Mouse (Mus musculus) embryo, embryonic 11 days (tissue): ENCODE measurements at regions not wholly inside any gene's neighbourhood (a gene's known extent, or its start where the extent isn't known, plus 50 kb on each side); places are given as distances from the start of the nearest gene placed in this dataset.

Experiments
- DNase-seq: peaks from one replicate; pipeline ENCODE4 v3.0.0-alpha.2; 2015

DNA sequence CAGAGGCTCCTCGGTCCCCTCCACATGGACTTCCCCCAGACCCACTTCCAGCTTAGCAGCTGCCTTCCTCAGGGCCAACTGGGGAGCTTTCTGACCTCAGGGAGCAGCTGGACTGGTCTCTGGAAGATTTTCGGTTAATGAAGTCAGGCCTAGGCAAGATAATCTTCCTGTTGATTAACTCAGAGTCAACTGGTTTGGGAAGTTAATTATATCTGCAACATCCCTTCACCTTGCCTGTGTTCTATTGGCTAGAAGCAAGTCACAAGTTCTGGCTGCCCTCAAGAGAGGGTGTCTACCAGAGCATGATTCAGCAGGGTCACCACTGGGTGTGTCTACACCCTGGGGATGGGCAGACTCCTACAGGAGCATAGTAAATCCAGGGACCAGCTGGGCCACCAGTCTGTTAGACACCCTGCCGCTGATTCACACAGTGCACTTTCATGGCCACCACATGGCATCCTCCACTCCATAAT is 53.9 kb upstream of the Maml3 start:
- DNase-seq, result no peak

DNA sequence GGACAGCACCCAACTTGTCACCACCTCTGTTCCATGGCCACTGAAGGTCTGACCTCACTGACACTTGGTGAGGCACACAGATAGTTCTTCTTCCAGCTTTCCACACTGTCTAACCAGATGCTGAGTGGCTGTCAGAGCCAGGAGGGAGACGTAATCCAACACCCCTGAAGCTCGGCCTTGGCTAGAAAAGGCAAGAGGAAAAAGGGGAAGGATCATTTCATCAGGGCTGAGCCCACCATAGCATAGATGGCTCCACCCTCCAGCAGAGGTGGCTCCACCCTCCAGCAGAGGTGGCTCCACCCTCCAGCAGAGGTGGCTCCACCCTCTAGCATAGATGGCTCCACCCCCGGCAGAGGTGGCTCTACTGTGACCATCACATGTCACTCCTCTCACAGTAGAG is 56.8 kb upstream of the Maml3 start:
- no peak for DNase-seq

DNA sequence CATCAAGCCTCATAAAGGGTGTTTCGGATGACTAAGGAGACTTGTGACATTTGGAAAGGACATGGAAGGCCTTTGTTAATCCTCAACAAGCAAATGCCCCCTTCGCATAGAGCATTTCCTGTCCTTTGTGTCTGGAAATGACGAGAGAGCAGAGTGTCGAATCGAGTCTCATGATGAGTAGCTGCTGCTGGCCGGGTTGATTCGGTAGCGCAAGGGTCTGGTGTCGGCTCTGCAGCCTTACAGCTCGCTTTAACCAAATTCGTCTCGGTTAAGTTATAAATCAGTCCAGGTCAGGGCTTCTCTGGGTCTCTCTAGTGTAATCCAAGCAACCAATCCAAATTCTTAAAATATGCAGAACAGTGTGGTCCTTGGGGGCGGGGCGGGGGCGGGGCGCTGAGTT is 59.1 kb upstream of the Maml3 start:
- DNase-seq, result peak; percentile 44

DNA sequence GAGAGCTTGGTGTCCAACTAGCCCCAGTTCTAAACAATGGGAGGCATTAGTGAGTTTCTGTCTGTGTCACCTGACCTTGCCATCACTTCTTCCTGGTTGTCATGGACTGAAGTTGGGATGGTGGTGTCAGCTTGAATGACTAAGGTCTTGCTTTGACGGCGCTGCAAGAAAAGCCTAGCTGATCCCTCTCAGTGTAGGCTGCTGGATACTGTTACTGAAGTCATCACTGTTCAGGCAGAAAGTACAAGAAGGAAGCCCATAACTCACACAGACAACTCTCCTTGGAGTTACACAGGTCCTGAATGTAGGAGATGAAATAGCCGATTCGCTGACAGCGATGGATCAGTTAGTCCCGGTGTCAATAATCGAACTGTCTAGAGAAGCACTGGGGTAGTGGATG is 62.5 kb upstream of the Maml3 start:
- no peak for DNase-seq

DNA sequence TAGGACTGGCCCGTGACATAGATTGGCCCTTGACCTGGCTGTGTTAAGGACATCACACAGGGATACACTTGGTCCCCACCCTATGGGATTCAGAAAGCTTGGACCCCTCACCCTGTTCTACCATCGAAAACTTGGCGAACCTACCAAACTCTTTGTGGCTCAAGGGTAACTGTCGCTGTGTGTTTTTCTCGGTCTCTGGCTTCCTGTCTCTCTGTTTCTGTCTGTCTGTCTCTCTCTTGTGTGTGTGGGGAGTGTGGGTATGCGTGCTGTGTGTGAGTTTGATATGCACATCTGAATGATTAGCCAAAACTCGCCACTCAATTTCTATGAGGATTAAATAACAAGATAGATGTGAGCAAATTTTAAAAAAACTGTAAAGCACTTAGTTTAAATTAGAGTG is 66.0 kb upstream of the Maml3 start:
- DNase-seq, result no peak

DNA sequence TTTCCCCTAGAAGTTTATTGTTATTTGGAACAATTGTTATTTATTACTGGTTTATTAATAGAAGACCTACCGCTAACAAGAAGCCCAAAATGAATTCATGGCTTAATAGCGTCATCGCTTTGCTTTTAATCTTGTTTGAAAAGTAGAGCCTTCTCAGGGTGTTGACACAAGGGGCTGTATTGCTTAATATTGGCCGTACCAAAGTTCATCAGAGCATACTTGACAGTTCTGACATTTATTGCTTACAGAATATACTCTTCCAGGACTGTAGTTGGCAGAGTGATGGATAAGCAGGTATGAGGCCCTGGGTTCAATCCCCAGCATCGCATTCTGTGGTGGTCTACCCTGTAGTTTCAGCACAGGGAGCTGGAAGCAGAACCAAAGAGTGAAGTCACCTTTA is 66.4 kb upstream of the Maml3 start:
- no peak for DNase-seq

DNA sequence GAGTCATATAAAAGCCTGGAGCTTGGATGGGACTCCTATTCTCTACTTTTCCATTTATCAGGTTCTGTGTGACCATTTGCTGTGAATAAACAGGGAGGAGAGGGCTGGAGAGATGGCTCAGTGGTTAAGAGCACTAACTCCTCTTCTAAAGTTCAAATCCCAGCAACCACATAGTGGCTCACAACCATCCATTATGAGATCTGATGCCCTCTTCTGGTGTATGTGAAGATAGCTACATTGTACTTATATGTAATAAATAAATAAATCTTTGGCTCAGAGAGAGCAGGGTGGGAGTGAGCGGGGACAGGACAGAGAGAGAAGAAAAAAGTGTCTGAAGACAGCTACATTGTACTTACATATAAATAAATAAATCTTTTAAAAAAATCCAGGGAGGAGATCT is 68.6 kb upstream of the Maml3 start:
- no peak for DNase-seq

DNA sequence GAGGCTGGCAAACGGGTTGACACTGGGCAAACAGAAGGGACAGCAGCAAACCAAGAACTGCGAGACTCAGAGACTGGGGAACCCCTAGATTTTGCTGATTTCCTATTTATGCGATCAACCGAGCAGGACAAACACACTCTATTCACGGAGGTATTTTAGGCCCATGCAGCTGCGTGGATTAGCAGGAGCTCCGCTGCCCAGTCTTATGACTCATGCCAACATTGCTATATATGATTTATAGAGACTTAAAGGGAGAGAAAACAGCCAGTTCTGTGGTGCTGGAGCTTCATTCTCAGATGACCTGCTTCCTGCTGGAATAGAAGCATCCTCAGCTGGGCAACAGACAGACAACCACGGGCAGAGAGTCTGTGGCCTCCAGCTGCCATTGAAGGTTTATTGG is 71.2 kb upstream of the Maml3 start:
- DNase-seq, result no peak

DNA sequence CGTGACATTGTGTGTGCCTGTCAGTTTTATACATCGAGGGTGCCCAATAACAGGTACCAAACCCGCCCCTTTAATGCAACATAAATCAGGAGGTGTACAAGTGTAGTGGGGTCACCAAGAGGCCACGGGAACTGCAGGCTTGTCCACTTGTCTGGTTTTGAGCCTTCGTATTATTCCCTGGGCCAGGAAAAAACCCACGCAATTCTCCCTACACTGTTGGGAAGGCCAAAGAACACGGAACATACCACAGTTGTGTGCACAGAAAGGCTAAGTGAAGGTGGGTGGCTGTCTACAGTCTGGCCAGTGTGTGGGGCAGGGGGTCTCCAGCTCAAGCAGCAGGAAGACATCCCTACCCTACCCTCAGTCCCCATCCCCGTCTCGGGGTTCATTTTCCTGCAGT is 74.0 kb upstream of the Maml3 start:
- DNase-seq, result no peak

DNA sequence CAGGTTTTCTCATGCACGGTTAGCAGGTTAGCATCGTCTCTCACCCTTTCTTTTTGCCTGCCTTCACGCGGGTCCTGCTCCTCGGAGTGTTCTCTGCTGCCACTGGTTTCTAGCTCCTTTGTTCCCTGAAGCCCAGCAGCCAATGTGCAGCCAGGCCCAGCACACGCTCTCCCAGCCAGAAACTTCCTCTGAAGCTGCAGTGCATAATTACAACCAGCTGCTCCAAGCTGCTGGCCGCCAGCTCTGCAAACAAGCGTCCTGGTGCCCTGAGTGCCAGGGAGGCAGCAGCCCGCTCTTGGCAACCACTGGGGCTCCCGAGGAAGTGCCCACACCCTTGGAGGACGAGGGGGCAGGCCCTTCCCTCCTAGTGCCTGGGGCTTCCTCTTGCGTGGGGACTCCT is 74.8 kb upstream of the Maml3 start:
- DNase-seq, result peak; percentile 90

DNA sequence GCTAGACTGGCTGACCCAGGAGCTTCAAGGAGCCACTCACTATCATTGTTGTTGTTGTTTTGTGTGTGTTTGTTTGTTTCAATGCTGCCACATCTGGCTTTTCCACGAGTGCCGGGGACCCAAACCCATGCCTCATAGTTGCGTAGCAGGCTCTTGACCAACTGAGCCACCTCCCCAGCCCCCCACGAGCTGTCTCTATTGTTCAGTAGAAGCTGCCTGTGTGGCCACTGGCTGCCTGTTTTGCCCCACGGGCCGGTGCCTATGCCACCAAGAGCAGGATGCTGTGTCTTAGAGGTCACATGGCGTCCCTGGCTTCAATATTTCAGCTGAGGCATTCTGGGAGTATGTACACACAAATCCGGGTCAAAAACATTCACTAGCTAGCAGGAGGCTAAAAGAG is 75.4 kb upstream of the Maml3 start:
- DNase-seq, result peak; percentile 50

DNA sequence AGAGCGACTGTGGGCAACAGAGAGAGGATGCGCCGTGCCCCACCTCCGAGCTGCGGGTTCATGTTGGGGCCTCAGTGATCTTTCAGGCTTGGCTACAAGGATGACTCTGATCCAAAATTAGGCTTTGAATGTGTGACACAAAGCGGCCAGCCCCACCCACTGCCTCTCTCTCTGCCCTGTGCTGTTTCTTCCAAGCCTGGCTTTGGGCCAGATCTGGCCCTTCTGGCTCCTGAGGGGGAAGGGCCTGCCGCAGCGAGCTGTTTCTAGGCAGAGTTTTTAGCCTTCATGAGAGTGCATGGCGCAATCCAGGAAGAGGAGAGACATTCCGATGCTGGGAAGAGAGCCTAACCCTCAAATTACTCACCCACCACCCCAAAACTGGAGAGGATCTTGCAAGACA is 75.9 kb upstream of the Maml3 start:
- DNase-seq, result peak; percentile 79

DNA sequence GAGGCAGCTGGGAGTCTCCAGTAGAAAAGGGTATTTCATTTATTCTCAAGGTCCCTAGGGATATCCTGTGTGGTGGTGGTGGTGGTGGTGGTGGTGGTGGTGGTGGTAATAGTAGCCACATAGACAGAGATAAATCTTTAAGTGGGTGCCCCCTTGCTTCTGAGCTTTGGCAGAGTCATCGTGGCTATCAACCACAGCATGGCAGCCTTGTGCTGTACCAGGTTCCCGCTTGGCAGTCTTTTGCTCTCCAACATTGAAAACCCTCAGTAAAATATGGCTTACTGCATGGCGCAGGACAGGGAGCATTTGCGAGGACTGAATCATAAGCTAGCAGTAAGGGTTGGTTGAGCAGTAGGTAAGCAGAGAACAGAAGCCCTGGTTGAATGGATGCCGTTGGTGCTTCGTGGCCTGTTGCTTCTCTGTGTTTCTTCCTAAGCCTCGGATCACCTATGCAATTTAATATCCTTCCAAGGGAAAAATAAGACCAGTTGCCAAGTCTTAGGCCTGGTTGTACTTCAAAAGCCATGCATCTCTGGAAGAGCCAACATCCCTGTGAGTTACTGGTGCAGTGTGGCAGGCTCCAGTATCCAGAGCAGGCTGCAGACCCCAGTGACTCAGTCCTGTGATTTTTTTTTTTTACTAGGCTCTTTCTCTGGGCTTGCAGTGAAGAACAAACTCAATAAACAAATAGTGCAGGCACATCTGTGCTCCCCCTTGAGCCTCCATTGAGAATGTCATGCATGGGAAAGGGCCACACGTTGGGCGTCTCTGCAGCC is 76.6 kb upstream of the Maml3 start:
- no peak for DNase-seq

DNA sequence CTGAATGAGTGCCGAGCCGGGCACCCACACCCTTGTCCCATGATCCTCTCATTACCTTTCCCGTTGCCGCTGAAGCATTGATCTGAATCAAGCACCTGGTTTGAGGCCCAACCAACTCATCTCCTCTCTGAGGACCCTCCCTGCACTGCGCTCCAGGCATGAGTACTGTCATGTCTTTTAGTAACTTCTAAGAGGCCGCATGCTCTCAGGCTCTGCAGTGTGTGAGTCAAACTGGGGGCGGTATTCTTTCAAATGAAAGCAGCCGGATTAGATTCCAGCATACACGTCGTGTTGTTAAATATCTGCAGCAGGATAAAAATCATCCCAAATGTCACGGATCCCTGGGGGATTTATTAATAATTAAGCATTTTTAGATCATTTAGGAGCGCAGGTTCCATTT is 79.4 kb upstream of the Maml3 start:
- DNase-seq, result no peak

DNA sequence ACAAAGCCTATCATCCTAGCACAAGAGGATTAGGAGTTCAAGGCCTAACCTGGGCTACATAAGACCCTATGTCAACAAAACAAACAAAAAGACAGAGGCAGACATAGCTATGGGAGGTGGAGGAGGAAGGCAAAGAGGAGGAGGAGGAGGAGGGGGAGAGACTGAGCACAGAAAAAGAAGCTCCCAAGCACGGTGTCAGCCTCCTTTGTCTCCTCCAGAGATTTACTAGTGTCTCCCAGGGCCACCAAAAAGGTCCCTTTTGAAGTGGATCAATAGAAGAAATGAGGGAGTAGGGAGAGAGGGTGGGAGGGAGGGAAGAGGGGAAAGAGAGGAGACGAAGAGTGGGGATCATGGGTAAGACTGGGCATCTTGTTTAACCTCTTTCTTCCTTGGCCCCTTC is 80.5 kb upstream of the Maml3 start:
- DNase-seq, result no peak

DNA sequence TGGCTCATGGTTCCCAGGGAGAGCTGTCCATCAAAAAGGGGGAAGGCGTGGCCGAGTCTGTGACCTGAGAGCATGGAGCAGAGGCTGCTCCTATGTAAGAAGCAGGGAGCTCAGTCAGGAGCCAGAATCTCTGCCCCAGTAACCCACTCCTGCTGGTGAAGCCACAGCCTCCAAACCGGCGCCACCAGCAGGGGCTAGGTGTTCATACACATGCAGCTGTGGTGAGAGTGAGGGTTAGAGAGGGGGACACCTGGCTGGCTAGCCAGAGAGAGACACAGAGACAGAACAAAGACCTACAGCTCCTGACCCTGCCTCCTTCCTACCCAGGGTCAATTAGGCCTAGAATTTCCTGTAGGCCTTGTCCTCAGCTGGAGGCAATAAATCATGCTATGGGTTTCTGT is 80.7 kb upstream of the Foxo1 start:
- DNase-seq, result peak; percentile 61

DNA sequence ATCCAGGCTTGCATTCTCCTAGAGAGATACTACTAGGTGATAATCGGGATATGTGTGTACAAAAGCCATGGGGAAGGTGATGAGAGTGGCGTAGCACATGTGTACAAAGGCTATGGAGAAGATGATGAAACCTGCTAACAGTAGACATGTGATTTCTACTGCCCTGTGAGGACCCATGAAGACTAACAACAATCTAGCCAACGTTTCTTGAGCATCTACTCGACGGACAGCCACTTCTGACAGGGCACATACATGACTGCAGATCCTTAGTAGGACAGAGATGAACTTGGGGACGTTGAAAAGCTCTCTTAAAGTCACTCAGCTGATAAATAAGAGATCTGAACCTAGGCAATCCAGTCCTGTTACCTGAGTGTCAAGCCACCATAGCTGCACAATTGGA is 79.8 kb upstream of the Foxo1 start:
- DNase-seq, result no peak

DNA sequence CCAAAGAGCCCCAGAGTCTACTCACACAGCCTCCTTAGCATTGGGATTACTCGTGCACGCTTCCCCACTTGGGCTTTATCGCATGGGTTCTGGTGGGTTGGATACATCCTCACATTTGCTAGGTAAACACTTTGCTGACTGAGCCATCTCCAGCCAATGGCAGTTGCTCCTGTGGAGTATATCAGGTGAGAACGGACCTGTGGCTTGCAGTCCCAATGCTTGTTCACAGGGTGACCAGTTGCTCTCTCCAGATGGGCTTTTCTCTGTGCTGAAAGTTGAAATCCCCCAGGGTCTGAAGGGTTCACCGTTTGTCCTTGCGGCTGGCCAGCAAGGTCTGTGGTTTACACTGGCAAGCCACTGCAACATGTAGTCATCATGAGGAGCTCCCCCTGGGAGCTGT is 79.1 kb upstream of the Foxo1 start:
- no peak for DNase-seq

DNA sequence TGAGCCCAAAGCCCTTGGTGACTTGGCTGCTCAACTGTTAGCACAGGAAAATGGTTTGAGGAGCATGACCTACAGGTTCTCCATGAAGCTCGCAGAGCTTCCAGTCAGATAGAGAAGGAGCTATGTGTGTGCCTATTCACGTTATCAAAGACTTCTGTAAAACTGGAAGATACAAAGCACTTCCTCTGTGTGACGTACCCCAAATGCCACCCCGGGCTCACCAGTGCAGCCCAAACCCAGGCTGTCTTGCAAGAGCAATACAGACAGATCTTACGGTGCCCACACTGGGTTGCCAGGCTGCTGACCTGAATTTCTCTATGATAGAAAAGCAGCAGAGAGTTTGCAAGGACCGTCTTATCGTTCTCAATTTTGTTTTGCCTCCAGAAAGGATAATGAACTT is 78.1 kb upstream of the Foxo1 start:
- DNase-seq, result no peak

DNA sequence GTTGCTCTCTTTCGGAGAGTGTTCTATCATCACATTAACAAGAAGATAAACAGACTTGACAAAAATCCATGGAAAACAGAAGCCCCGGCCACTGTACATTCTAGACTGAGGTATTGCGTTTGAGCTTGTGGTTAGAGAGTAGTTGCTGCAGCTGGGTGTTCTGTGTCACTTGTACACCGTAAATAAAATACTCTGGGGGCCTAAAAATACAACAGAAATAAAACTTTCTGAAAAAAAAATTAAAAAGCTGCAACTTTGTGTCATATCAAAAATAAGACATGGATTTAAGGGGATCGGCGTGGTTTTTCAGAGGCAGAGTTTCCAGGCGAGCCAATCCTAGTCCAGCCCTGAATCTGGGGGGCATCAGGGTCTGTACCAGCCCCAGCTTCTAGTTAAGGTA is 75.1 kb upstream of the Foxo1 start:
- no peak for DNase-seq

DNA sequence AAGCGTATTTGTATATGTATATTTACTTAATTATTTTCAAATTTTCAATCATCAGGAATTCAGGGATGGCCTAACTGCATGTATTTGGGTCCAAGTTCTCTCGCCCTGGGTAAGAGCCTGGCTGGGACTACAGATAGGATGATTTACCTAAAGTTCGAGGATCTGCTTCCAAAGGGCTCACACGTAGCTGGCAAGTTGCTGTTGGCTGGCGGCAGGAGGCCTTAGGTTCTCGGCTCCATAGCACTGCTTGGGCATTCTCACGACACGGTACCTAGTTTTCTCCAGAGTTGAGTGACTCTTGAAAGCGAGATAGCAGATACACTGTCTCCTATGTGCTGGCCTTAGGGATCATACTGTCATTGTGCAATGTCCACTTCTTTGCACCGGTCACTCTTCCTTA is 73.9 kb upstream of the Foxo1 start:
- DNase-seq, result no peak

DNA sequence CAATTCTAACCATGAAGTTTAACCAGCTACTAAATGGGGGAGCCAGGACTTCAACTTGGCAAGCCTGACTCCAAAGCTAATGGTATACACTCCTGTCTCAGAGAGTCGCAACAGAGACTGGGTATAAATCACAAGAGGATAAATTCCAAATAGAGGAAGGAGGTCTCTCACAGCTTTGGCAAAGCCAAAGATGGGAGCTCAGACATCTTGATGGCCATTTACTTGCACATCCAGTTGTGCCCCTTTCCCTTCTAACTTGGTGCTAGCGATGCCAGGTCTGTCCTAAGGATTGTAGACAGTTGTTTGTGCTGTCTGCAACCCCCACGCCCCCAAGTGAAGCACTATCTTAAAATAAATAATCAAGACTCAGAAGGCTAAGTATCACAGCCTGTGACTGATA is 72.7 kb upstream of the Foxo1 start:
- DNase-seq, result no peak

DNA sequence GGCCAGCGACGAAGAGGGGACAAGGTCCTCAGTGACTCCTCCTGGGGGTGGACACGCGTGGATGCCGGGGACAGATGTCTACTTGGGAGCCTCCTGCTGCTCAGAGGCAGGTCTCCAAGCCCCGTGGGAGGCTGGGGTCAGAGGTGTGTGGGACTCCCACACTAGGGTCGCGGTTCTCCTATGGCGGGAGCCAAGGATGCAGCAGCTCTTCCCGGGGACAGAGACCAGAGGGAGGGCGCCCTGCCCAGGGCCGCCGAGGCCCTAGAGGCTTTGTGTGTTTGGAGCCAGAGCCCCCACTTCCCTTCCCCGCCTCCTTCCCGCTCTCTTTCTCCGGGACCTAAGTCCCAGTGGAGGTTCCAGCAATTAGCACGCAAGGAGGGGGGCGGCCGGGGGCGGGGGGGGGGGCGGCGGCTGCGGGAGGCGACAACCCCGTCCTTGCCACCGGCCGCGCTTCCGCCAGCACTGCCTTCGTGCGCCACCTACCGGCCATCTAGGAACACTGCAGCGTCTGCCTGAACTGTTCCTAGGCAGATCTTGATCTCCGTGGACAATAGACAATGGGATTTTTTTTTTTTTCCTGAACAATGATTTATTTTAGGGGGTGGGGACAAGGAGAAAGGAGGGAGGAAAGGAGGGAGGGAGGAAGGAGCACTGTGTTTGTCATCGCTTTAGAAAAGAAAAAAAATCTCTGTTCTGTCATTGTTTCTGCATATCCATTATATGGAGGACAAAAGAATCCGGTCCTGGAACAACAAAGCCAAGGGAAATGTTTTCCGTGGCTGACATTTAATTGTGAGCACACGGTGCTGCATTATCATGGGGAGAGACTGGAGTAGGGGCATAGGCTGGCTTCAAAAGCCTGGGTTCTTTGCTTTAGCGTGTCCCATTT is 71.8 kb upstream of the Foxo1 start:
- DNase-seq, result peak; percentile 86

DNA sequence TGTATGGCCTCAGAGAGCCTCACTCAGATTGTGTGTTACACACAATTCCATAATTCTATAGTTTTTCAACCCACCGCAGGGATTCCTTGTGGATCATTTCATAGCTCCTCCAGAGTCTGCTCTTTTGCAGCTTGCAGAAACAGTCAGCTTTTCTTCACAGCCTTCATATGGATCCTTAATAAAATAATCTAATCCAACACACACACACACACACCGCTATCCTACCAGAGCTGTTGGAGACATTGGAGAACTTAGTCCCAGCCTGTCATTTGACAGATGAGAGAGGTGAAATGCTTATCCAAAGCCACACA is 71.2 kb upstream of the Foxo1 start:
- no peak for DNase-seq
